Mouse (Mus musculus) liver, postnatal 0 days (tissue): ENCODE measurements around the gene Synpr. TPM values are rescaled to one million over a fixed set of nuclear protein-coding genes. Genes with fewer than 3 reads are reported as not detected.

Experiments used
- ATAC-seq: fragments of 200-750 bp; cut with Nextera tagmentation; 2 replicates; pipeline ENCODE4 v1.8.0; 2017; ENCODE audit warnings: mild to moderate bottlenecking, moderate library complexity
- DNase-seq: peaks from one replicate; pipeline ENCODE4 v3.0.0-alpha.2; 2016
- H3K27ac ChIP-seq: fragments of 300-500 bp; sonication (generic); 2 replicates; pipeline ENCODE4 v1.5.1; 2014; ENCODE audit warnings: antibody characterized with exemption, moderate library complexity, mild to moderate bottlenecking, low read depth
- H3K27me3 ChIP-seq: fragments of 300-500 bp; sonication (generic); 2 replicates; pipeline ENCODE4 v1.6.1; 2014; ENCODE audit warnings: low read length, control low read depth, mixed read lengths; ENCODE audit not compliant: insufficient read depth
- H3K36me3 ChIP-seq: fragments of 300-500 bp; sonication (generic); replicated peaks from 2 replicates; pipeline ENCODE4 v1.6.1; 2014; ENCODE audit warnings: mild to moderate bottlenecking, control low read depth, low read length, moderate library complexity, mixed read lengths; ENCODE audit not compliant: insufficient read depth
- H3K4me1 ChIP-seq: fragments of 300-500 bp; sonication (generic); 2 replicates; pipeline ENCODE4 v1.6.1; 2014; ENCODE audit warnings: antibody characterized with exemption, mild to moderate bottlenecking, control low read depth; ENCODE audit not compliant: insufficient read depth
- H3K4me2 ChIP-seq: fragments of 300-500 bp; sonication (generic); 2 replicates; pipeline ENCODE4 v1.6.1; 2014; ENCODE audit warnings: low read depth, mild to moderate bottlenecking, low read length, moderate library complexity, mixed read lengths
- H3K4me3 ChIP-seq: fragments of 300-500 bp; sonication (generic); 2 replicates; pipeline ENCODE4 v1.5.1; 2014; ENCODE audit warnings: low read depth, low read length
- H3K9ac ChIP-seq: fragments of 300-500 bp; sonication (generic); replicated peaks from 2 replicates; pipeline ENCODE4 v1.6.1; 2014; ENCODE audit warnings: mild to moderate bottlenecking, moderate library complexity
- H3K9me3 ChIP-seq: fragments of 300-500 bp; sonication (generic); 2 replicates; pipeline ENCODE4 v1.6.1; 2016; ENCODE audit warnings: mild to moderate bottlenecking, control low read depth, low read length, mixed read lengths
- CTCF ChIP-seq: sonication (generic); IDR thresholded peaks from 2 replicates; pipeline ENCODE4 v1.5.1; 2016; ENCODE audit warnings: antibody characterized with exemption, low read depth
- EP300 ChIP-seq: IDR thresholded peaks from 2 replicates; pipeline ENCODE4 v1.6.1; 2016; ENCODE audit warnings: antibody characterized with exemption, low read depth, mild to moderate bottlenecking
- WGBS: fragments of 180-500 bp; shearing (Covaris S2); extraction: QIAGEN DNeasy Blood & Tissue Kit; methylation state at CpG from one replicate; pipeline ENCODE4 v1.1.7; 2014; ENCODE audit not compliant: insufficient replicate concordance; 5-methylcytosine and 5-hydroxymethylcytosine counted together
- polyA plus RNA-seq: library from polyadenylated mRNA; unstranded; fragments of >200 nt; fragmentation: Nextera tagmentation; extraction: Ambion mirVana; gene quantifications from 2 replicates; pipeline ENCODE4 v1.2.1, GENCODE M21; 2015

Synpr gene
- polyA plus RNA-seq, 1 experiment from 2014 or later: not detected

- Histone ChIP-seq H3K36me3 (no peaks in the 10 kb centered on the region), H3K4me3 (no peak overlapping the region), H3K27me3 (no peaks in the 10 kb centered on the region), H3K4me1 (no peaks in the 10 kb centered on the region), H3K27ac (no peak overlapping the region), H3K4me2 (no peak overlapping the region), H3K9ac (no peak overlapping the region), H3K9me3 (no peaks in the 10 kb centered on the region)
- DNase-seq (no peak), ATAC-seq (no peak)
- no peak for TF ChIP-seq EP300
- TF ChIP-seq CTCF: no peak
- WGBS: 66% methylated on average over 2 of the region's 2 CpGs
Measured at GRCm38 (mm10) chr14:13578101-13578500, 293.5 kb downstream of the Synpr start.

GRCm38 (mm10) chr14:13578744-13579143 is 294.2 kb downstream of the Synpr start:
- no peak for ATAC-seq
- WGBS: 66% methylated on average over 1 of the region's 1 CpGs
- H3K9me3 ChIP-seq: no peaks in the 10 kb centered on the region

GRCm38 (mm10) chr14:13593321-13593940 is 308.9 kb downstream of the Synpr start:
- DNase-seq: no peak
- no peaks in the 10 kb centered on the region for H3K27me3 ChIP-seq
- H3K9ac ChIP-seq: no peak overlapping the region
- ATAC-seq: no peak
- no peak overlapping the region for H3K4me2 ChIP-seq
- 79% methylated on average over 2 of the region's 2 CpGs for WGBS
- H3K4me1 ChIP-seq: no peaks in the 10 kb centered on the region
- no peak for TF ChIP-seq EP300
- TF ChIP-seq CTCF: no peak
- H3K4me3 ChIP-seq: no peak overlapping the region
- no peaks in the 10 kb centered on the region for H3K9me3 ChIP-seq
- H3K36me3 ChIP-seq: no peaks in the 10 kb centered on the region
- no peak overlapping the region for H3K27ac ChIP-seq

More at GRCm38 (mm10) chr14:13578744-13579143, 294.2 kb downstream of the Synpr start:
- Histone ChIP-seq H3K27ac (no peak overlapping the region), H3K9ac (no peak overlapping the region), H3K27me3 (no peaks in the 10 kb centered on the region), H3K4me2 (no peak overlapping the region), H3K36me3 (no peaks in the 10 kb centered on the region), H3K4me1 (no peaks in the 10 kb centered on the region), H3K4me3 (no peak overlapping the region)
- TF ChIP-seq EP300 (no peak), CTCF (no peak)
- no peak for DNase-seq

- Histone ChIP-seq H3K36me3 (no peaks in the 10 kb centered on the region), H3K27ac (no peak overlapping the region), H3K4me3 (no peak overlapping the region), H3K4me2 (no peak overlapping the region), H3K9me3 (no peaks in the 10 kb centered on the region), H3K4me1 (no peaks in the 10 kb centered on the region), H3K27me3 (no peaks in the 10 kb centered on the region), H3K9ac (no peak overlapping the region)
- no peak for ATAC-seq
- DNase-seq: no peak
- no peak for TF ChIP-seq CTCF
- no peak for TF ChIP-seq EP300
- WGBS: 69% methylated on average over 6 of the region's 6 CpGs
Measured at GRCm38 (mm10) chr14:13596251-13596650, 311.7 kb downstream of the Synpr start.

GRCm38 (mm10) chr14:13597204-13597603 is 312.6 kb downstream of the Synpr start:
- no peak for ATAC-seq
- no peaks in the 10 kb centered on the region for H3K36me3 ChIP-seq

GRCm38 (mm10) chr14:13620531-13620930 is 336.0 kb downstream of the Synpr start:
- no peak overlapping the region for H3K9ac ChIP-seq
- H3K27me3 ChIP-seq: no peaks in the 10 kb centered on the region
- no peak overlapping the region for H3K4me3 ChIP-seq
- H3K9me3 ChIP-seq: no peaks in the 10 kb centered on the region
- H3K4me2 ChIP-seq: no peak overlapping the region
- TF ChIP-seq EP300: no peak
- H3K36me3 ChIP-seq: no peaks in the 10 kb centered on the region
- no peak overlapping the region for H3K27ac ChIP-seq
- ATAC-seq (no peak), DNase-seq (no peak)
- WGBS: 56% methylated on average over 2 of the region's 2 CpGs
- no peaks in the 10 kb centered on the region for H3K4me1 ChIP-seq

More at GRCm38 (mm10) chr14:13597204-13597603, 312.6 kb downstream of the Synpr start:
- no peak overlapping the region for H3K27ac ChIP-seq
- H3K4me1 ChIP-seq: no peaks in the 10 kb centered on the region
- H3K27me3 ChIP-seq: no peaks in the 10 kb centered on the region
- 73% methylated on average over 2 of the region's 2 CpGs for WGBS
- H3K9me3 ChIP-seq: no peaks in the 10 kb centered on the region
- H3K9ac ChIP-seq: no peak overlapping the region
- TF ChIP-seq EP300 (no peak), CTCF (no peak)
- no peak overlapping the region for H3K4me3 ChIP-seq
- DNase-seq: no peak
- H3K4me2 ChIP-seq: no peak overlapping the region
